Mouse (Mus musculus) skeletal muscle tissue, postnatal 0 days (tissue): Measurements from ENCODE around the gene Vpreb3. TPM values are rescaled to one million over a fixed set of nuclear protein-coding genes. Genes with fewer than 3 reads are reported as not detected.

Source experiments
- polyA plus RNA-seq: library from polyadenylated mRNA; unstranded; fragments of >200 nt; fragmentation: Nextera tagmentation; extraction: Ambion mirVana; gene quantifications from 2 replicates; pipeline ENCODE4 v1.2.1, GENCODE M21; 2015

Vpreb3 gene
- 0.24 TPM in 1 of 2 replicates, not detected in the other for polyA plus RNA-seq

GRCm38 (mm10) chr10:75942736-75943477 is at the start of gene Vpreb3:
TSS of gene Vpreb3 (plus strand) at chr10:75943057.

GRCm38 (mm10) chr10:75893089-75893750 is 49.6 kb upstream of the Vpreb3 start, which contains the start of gene Derl3:
TSS of gene Derl3 (plus strand) at chr10:75893413.

GRCm38 (mm10) chr10:75921026-75921725 is 21.7 kb upstream of the Vpreb3 start, which contains the start of gene Smarcb1:
TSS of gene Smarcb1 (minus strand) at chr10:75921617.

GRCm38 (mm10) chr10:75932891-75933290 is 10.0 kb upstream of the Vpreb3 start, which contains the start of gene Chchd10:
TSS of gene Chchd10 (plus strand) at chr10:75933130.

GRCm38 (mm10) chr10:75935680-75936541 is 6.9 kb upstream of the Vpreb3 start, which contains the start of gene Mmp11:
TSS of gene Mmp11 (minus strand) at chr10:75936496.

GRCm38 (mm10) chr10:75940520-75940919 is 2.3 kb upstream of the Vpreb3 start, which contains the start of gene Gm867:
TSS of gene Gm867 (minus strand) at chr10:75940672.

DNA sequence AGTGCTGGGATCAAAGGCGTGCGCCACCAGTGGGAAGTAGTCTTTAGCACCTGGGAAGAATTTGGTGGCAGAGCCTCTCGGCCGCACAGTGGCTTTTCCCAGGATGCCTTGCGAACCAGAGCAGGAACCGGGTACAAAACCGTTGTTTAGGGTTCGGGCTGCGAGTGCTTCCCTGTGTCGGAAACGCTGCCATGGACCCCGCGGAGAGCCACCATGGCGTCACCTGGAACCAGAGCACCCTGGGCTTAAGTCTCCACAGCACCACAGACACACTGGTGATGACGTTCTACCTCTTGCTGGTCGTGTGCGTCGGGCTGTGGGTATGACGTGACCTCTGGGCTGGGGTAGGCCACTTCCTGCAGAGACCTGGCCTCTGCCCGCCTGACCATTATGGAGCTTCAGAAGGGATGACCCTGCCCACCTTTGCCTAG is 11.5 kb downstream of the Vpreb3 start, which contains the start of gene Gm5134:
Gene Gm5134, plus strand, starts transcription at position 134 of the 431 bp plus-strand sequence.

Other genes with a start within 250 kb of the Vpreb3 start
- gene Cabin1, start 178.7 kb upstream of the Vpreb3 start, polyA plus RNA-seq = 15.4 and 17.0 TPM in 2 replicates
- gene Ddt, start 169.6 kb upstream of the Vpreb3 start, polyA plus RNA-seq = 53.2 and 61.3 TPM in 2 replicates
- not detected in 2 replicates for gene Gm20441, start 162.1 kb upstream of the Vpreb3 start, polyA plus RNA-seq
- gene Gstt3, start 161.6 kb upstream of the Vpreb3 start, polyA plus RNA-seq = 4.5 and 5.3 TPM in 2 replicates
- 8.6 and 8.9 TPM in 2 replicates for gene Gstt1, start 144.5 kb upstream of the Vpreb3 start, polyA plus RNA-seq
- not detected in 2 replicates for gene Gstt4, start 120.5 kb upstream of the Vpreb3 start, polyA plus RNA-seq
- gene Gstt2, start 105.6 kb upstream of the Vpreb3 start, polyA plus RNA-seq = 9.9 and 11.9 TPM in 2 replicates
- gene Mif, start 82.8 kb upstream of the Vpreb3 start, polyA plus RNA-seq = 482 and 560 TPM in 2 replicates
- 0.50 and 0.58 TPM in 2 replicates for gene Derl3, start 49.6 kb upstream of the Vpreb3 start, polyA plus RNA-seq
- gene Smarcb1, start 21.4 kb upstream of the Vpreb3 start, polyA plus RNA-seq = 60.6 and 68.3 TPM in 2 replicates
- 555 and 642 TPM in 2 replicates for gene Chchd10, start 9.9 kb upstream of the Vpreb3 start, polyA plus RNA-seq
- gene Mmp11, start 6.6 kb upstream of the Vpreb3 start, polyA plus RNA-seq = 11.6 and 12.3 TPM in 2 replicates
- not detected in 2 replicates for gene Gm867, start 2.4 kb upstream of the Vpreb3 start, polyA plus RNA-seq
- not detected in 2 replicates for gene Gm5134, start 11.5 kb downstream of the Vpreb3 start, polyA plus RNA-seq
- gene Zfp280b, start 89.6 kb downstream of the Vpreb3 start, polyA plus RNA-seq = 9.8 and 10.8 TPM in 2 replicates
- gene Slc5a4b, start 167.9 kb downstream of the Vpreb3 start, polyA plus RNA-seq = not detected in 2 replicates
- gene Slc5a4a, start 204.4 kb downstream of the Vpreb3 start, polyA plus RNA-seq = not detected in 2 replicates